Mouse (Mus musculus): ENCODE data around the gene Mustn1.

Gene Mustn1

DNA sequence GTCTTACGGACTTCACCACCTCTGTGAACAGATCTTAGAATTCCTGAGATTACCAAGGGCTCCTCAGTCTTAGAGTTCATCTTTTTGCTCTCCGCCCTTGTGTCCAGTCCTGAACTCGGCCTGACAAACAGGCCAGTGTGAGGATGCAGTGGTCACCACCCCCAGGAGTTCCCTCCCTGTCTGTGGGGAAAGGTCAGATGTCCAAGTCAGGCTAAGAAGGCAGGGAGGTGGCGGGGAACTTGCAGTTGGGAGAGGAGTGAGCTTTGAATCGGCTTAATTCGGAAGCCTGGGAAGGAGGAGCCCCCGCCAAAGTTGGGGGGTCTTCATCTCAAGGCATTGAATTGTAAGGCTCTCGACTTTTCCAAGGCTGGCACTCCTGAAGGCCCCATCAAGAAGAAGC lies 1.3 kb downstream of the Mustn1 start:
- no peak for DNase-seq (ENCODE audit: low spot score)

DNA sequence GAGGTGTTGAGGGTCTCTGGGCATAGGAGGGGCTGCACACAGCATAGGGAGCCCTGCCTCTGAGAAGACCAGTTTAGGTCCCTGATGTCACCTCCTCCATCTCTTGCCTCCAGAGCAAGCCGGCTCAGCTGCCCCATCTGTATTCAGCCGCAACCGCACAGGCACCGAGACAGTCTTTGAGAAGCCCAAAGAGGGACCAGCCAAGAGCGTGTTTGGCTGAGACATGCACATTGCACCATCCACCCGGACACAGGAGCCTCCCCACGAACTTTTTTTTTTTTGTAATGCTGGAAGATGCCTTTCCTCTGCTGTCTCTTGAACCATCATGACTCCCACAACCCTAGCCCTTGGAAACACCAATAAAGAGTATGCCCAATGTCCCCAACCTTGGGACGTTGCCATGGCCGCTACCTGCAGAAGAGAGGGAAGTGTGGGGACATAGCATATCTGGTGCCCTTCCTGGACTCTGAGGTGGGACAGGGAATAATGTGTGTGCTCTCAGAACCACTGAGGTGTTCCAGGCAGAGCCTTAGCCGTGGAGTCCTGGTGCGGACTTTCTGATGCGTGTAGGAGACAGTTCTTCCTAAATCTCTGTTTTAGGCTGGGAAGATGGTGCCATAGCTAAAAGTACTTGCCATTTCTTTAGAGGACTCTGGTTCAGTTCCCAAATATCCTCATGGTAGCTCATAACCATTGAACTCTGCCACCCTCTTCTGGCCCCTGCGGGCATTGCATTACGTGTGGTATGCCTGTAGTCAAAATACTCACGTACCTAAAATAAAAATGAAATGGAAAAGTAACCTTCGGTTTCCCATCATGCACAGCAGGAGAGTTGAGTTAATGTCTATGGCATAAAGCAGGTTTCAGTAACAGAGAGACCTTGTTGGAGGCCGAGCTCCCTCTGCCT lies 2.1 kb downstream of the Mustn1 start:
- DNase-seq (ENCODE audit: low spot score) = peak; percentile 74

DNA sequence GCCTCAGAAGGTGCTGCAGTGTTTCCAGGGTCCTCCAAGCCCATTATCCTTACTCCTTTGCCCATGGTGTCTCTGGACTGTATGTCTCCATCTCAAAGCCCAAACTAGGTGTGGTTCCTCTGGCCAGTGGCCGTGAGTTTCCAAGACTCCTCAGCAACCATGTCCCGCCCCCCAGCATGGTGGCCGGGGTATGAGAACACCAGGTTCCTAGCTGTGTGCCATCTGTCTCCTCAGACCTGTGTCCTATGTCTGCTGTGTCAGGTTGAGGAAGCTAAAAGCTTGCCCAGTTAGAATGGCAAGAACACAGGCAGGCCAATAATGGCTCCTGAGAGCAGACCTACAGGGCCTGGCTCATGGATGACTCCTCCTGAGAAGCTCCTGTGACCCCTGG lies 2.7 kb downstream of the Mustn1 start:
- DNase-seq (ENCODE audit: low spot score) = no peak

DNA sequence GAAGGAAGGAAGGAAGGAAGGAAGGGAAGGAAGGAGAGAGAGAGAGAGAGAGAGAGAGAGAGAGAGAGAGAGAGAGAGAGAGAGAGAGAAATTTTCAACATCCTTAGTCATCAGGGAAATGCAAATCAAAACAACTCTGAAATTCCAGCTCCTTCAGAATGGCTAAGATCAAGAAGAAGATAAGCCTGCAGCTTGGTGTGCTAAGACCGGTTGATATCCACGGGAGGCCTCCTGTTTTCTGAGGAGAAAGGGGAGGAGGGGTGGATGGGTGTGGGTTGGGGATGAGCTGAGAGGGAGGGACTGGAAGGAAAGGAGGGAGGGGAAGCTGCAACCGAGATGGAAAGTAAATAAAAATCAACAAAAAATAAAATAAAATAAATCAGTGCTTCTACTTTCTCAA lies 6.3 kb downstream of the Mustn1 start:
- DNase-seq (ENCODE audit: low spot score) = no peak

DNA sequence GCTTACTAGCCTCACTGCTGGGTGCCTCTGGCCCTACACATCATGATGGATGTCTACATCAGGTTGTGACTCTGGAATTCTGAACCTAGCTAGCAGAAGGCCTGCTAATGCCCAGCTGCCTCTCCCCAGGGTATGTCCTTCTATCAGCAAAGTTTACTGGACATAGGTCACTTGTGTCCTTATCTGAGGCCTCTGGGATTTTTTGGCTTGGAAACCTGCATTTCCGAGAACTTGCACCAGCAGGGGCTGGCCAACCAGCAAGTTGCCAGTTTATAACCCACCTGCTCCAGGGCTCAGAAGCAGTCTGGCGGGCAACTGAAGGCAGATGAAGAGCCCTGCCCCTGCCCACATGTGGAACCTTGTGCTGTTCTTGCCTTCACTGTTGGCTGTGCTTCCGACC lies 7.2 kb downstream of the Mustn1 start, which contains the start of gene Itih4:
Gene Itih4 (plus strand): TSS at position 273 of the 400 bp plus-strand sequence.
- no peak for DNase-seq (ENCODE audit: low spot score)

DNA sequence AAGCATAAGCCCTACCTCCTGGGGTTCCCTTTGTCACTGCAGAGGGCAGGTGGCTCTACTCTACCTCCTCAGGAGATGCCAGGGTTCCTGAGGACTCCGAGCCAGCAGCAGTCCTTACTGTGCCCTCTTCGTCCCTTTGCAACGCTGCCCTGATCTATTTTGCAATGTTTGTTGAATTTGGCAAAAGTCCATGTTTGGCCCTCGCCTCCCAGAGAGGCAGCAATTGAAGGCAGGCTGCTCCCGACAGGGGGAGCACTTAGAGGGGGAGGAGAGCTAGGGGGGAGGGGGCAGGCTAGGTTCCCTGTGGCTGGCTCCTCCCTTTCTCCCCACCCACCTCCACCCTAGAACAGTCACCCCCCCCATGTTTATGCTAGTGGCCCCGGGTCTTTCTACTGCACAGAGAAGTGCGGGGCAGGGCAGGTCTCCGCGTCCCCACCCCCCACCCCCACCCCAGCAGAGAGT lies 9.3 kb downstream of the Mustn1 start:
- DNase-seq (ENCODE audit: low spot score) = peak; percentile 93

DNA sequence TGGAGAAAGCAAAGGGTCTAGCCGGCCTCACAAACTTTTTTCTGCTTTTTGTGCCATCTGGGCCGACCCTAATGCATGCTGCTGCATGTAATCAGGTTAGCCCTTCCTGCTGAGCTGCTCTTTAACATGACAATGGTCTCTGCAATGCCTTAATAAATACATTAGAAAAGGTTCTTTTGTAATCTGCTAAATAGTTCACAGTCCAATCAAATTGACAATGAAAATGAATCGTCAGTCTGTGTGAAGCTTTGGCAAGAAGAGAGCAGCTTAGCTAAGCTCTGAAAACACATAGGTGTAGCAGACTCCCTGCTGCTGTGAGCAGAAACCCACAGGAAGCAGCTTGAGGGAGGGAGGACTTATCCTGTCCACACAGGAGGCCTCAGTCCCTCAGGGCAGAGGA lies 21.0 kb downstream of the Mustn1 start:
- no peak for DNase-seq (ENCODE audit: low spot score)

DNA sequence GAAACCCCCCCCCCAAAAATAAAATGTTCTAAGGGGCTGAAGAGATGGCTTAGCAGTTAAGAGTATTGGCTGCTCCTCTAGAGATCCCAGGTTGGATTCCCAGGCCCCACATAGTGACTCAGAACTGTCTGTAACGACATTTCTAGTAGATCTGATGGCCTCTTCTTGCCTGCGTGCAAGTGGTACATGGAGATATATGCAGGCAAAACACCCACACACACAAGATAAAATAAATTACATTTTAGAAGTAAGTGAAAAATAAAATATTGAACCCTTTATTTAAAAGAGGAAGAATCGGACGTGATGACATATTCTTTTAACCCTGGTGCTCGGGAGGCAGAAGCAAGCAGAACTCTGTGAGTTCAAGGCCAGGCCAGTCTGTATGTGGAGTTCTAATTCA lies 23.6 kb downstream of the Mustn1 start:
- DNase-seq (ENCODE audit: low spot score) = no peak

DNA sequence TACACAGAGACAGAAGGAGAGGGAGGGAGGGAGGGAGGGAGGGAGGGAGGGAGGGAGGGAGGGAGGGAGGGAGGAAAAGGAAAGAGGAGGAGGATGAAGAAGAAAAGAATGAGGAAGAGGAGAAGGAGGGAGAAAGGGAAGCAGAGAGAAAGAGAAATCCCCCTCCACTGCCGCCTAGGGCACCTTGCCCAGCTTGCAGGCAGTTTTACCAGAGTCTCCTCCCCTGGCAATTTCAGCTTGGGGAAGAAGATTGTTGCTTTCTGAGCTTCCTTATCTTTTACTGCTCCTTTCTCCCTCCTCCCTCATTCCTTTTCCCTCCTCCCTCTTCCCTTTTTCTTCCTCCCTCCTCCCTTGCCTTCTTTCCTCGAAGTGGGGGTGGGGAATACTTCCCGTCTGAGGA lies 24.0 kb downstream of the Mustn1 start:
- DNase-seq (ENCODE audit: low spot score) = no peak

DNA sequence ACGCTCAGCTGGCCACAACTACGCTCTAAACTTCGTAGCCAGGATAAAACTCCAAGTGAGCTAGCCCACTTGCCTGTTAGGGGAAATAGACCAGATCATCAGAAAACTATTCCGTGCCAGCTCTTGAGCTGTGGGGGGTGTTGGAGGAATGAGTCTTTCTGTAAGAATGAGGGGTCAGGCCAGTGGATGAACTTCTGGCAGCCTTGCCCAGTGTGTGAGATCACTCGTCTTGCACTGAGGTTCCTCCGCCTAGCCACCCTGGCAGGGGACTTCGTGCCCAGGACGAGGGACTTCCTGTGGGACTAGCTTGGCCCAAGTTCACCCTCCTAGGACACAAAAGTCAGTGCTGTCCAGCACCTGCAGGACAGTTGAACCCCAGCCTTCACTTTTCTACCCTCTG lies 25.3 kb downstream of the Mustn1 start:
- no peak for DNase-seq (ENCODE audit: low spot score)

DNA sequence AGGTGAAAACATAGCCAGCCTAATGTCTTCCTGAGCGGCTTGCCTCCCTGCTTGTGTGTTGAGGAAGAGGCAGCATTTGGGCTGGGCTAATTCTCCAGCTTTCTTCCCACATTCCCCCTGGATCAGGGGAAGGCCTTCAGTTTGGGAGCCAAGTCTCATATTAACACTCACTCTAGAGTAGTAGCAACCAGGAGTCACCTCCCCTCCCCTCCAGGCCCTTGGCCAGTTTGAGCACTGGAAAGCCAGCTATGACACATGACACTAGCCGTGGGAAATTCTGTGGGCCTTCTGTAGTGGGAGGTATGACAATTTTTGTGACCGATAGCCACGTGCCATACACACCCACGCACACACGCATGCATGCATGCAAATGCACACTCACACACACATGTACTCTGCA lies 27.0 kb downstream of the Mustn1 start:
- no peak for DNase-seq (ENCODE audit: low spot score)

DNA sequence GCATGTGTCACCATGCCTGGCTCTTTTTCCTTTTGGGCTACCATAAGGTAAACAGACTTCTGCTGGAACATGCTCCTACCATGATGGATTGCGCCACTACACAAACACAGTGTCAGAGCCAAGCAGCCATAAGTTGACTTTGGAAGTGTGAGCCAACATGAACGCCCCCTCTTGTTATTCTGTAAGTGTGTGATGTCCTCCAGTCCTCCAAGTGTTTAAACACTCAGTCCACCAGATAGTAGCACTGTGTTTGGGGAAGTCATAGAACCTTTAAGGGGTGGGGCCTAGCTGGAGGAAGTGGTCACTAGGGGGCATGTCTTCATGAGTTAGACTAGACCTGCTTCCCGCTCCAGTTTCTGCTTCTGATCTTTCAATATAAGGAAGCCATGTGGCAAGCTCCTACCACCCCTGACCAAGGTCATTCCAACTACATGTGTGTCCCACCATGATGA lies 28.8 kb downstream of the Mustn1 start:
- DNase-seq (ENCODE audit: low spot score) = peak; percentile 88

DNA sequence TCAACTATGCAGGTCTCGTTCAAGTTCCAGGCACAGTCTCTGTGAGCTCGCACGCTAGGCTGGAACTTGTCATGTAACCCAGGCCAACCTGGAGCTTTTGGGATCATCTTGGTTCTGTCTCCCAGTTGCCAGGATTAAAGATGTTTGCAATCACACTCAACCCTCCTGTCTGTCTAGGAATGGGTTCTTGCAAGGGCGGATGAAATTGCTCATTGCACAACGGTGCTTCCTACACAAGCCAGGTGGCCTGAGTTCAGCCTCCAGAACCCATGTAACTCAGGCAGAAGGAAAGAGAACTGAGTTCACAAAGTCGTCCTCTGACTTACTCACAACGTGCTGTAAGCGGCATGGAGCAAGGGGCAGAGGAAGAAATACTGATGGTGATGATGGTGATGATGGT lies 32.1 kb downstream of the Mustn1 start:
- DNase-seq (ENCODE audit: low spot score) = peak; percentile 52

DNA sequence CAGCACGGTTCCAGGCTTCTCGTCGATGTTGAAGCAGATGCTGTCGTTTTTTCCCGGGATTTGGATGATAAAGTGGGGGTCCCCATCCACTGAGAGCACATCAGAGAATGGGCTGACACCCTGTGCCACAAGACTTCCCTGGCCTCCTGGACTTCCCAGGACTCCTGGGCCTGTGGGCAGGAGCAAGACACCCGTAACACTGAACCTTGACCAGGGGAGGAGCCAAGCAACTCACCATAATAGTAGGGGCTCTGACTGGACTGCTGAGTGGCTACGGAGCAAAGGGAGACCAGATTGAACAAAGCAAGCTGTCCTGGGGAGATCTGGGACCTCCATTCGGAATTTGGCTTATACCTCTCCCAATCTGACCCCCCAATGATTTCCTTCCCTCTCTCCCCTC lies 33.6 kb downstream of the Mustn1 start:
- no peak for DNase-seq (ENCODE audit: low spot score)

DNA sequence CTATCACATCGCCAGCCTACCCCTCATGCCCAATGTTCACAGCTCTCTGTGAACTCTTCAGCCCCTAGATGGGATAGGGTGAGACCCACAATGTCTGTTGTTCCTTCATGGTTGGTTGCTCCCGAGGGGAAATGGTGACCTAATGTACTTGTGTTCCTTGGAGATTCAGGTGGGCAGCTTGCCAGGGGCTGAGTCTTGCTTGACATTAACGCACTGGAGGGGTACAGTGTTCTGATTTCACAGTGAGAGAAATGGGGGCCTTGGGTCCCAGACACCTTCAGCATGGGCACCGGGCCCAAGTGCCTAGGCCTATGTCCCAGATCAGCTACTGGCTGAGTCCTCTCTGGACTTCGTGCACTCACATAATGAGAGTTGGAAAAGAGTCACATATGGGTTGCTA lies 34.4 kb downstream of the Mustn1 start:
- DNase-seq (ENCODE audit: low spot score) = no peak

DNA sequence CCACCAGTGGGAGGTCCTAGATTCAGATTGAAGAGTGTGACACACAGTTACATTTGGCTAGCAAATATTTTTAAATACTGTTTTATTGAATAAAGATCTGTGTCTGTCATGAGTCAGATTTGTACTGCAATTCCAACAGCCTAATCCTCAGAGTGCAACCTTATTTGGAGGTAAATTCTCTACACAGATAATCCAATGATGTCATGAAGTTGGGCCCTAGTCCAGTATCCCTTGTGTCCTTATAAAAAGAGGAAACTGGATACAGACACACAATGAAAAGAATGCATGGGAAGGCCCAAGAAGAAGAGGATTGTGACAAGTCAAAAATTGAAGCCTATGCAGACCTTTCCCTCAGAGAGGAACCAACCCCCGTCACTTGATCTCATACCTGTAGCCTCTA lies 37.5 kb downstream of the Mustn1 start:
- DNase-seq (ENCODE audit: low spot score) = no peak

DNA sequence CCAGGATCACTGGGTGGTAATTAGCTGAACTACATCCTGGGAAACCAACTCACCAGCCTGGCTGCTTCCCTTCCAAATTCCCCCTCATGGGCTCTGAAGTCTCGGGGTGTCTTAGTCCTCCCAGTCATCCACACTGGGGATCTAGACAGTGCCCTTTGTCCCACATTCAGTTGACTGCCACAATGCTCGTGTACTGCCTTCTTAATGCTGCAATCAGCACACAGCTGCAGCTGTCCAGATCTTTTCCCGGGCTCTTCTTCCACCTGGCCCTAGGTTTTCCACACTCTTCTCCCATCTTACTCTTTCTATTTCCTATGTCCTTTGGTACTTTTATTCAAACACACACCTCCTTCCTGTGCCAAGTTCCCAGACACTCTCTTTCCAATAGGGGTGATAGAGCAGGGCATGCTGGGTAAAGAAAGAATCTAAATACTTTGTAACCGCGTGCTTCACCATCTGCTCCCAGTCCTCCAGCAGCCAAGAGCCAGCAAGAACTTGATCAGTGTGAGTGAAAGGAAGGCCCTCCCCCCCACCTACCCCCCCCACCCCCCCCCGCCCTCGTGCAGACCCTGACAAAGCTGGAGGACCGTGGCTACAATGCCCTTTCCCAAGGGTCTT lies 43.2 kb downstream of the Mustn1 start:
- DNase-seq (ENCODE audit: low spot score) = no peak

DNA sequence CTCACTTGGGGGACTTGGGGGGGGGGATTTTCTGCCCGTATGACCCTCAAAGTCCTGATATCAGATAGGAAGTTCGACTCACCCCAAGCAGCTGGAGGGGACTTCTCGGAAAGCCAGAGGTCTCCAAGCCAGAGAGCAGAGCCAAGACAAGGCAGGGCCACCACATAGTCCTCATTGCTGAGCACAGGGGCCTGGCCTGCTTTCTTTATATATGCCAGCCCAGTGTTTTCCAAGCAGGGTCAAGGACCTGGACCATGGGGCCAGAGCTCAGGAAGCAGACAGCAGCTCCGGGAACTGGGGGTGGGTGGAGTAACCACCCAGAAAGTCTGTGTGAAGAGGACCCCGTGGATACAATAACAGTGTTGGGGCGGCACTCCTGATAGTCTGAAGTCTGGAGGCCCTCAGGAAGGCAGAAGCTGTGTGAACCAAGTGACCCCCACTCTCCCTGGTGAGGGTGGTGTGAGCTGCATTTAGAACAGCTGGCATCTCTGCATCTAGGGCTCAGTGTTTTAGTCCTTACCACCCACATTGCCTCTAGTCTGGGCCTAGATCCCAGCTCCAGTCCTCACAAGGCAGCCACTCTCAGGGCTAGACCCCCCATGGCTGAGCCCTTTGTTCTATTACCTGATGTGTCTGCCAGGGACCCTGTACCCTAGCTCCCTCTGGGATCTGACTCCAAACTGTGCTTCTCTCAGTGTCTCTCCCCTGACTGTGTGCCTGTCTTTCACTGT lies 44.5 kb downstream of the Mustn1 start, which contains the start of gene Itih3:
Gene Itih3 (minus strand): TSS at position 386 of the 731 bp plus-strand sequence.
- no peak for DNase-seq (ENCODE audit: low spot score)

DNA sequence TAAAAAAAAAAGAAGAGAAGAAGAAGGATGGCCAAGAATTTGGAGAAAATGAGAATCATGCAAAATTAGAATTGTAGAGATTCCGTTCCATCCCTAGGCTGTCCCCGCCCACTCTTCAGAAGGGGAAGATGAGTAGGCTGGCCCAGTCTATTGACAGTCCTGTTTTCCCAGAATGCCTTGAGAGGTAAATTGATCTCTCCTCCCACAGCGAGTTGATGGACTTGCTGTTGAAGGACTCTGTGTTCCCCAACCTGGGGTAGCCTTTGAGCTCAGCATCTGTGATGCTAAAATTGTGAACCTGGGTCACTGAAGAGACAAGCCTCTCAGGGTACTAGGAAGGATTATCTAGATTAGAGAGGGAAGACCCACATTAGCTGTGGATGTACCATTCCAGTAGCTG lies 46.5 kb downstream of the Mustn1 start:
- DNase-seq (ENCODE audit: low spot score) = no peak

DNA sequence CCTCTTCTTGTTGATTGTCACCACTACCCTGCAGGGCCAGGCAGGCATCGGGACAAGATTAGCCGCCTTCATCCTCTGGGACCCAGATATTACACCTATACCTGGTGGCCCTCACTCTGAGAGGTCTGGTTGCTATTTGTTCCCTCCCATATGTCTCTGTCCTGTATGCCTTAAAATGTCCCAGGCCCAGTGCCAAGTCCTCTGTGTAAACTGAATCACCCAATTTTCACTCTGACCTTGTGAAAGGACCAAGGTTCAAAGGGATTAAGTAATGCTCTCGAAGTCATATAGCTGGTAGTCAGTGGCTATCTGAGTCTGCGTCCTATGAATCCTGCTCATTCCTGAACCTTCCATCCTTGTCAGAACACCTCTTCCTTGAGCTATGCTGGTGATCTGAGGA lies 51.4 kb downstream of the Mustn1 start:
- no peak for DNase-seq (ENCODE audit: low spot score)
